Mouse (Mus musculus): ENCODE data around the gene 4930415O20Rik. TPM values are rescaled to one million over a fixed set of nuclear protein-coding genes. Genes with fewer than 3 reads are reported as not detected.

4930415O20Rik gene
- total RNA-seq, 2 experiments from 2014 or later = 0.62 TPM; not detected in 1

- DNase-seq (ENCODE audit: low spot score in 2 of 2) = no peak
Observed at GRCm38 (mm10) chr15:98568256-98569033, 2.4 kb upstream of the 4930415O20Rik start.

GRCm38 (mm10) chr15:98569216-98569615, 1.6 kb upstream of the 4930415O20Rik start:
- DNase-seq (ENCODE audit: low spot score in 2 of 2) = no peak

GRCm38 (mm10) chr15:98569795-98570365, 924 bp upstream of the 4930415O20Rik start:
- no peak for DNase-seq (ENCODE audit: low spot score in 2 of 2)

GRCm38 (mm10) chr15:98573293-98573692, 2.5 kb downstream of the 4930415O20Rik start:
- no peak for DNase-seq (ENCODE audit: low spot score in 2 of 2)

- DNase-seq (ENCODE audit: low spot score in 2 of 2) = no peak
Observed at GRCm38 (mm10) chr15:98579310-98579709, 8.5 kb downstream of the 4930415O20Rik start.

- DNase-seq (ENCODE audit: low spot score in 2 of 2) = peak in 1 of 2 experiments; percentile 60
Observed at GRCm38 (mm10) chr15:98579795-98580464, 9.1 kb downstream of the 4930415O20Rik start.

- no peak for DNase-seq (ENCODE audit: low spot score in 2 of 2)
Observed at GRCm38 (mm10) chr15:98582410-98582809, 11.6 kb downstream of the 4930415O20Rik start.

GRCm38 (mm10) chr15:98582996-98583395, 12.2 kb downstream of the 4930415O20Rik start:
- DNase-seq (ENCODE audit: low spot score in 2 of 2) = no peak

GRCm38 (mm10) chr15:98585421-98585820, 14.6 kb downstream of the 4930415O20Rik start:
- DNase-seq (ENCODE audit: low spot score in 2 of 2) = no peak

- peak in 1 of 2 experiments; percentile 1 for DNase-seq (ENCODE audit: low spot score in 2 of 2)
Observed at GRCm38 (mm10) chr15:98586141-98586540, 15.3 kb downstream of the 4930415O20Rik start.

- no peak for DNase-seq (ENCODE audit: low spot score in 2 of 2)
Observed at GRCm38 (mm10) chr15:98587751-98588150, 16.9 kb downstream of the 4930415O20Rik start.

- no peak for DNase-seq (ENCODE audit: low spot score in 2 of 2)
Observed at GRCm38 (mm10) chr15:98589640-98590336, 19.0 kb downstream of the 4930415O20Rik start.

GRCm38 (mm10) chr15:98591396-98591795, 20.6 kb downstream of the 4930415O20Rik start:
- no peak for DNase-seq (ENCODE audit: low spot score in 2 of 2)

- no peak for DNase-seq (ENCODE audit: low spot score in 2 of 2)
Observed at GRCm38 (mm10) chr15:98594193-98594592, 23.4 kb downstream of the 4930415O20Rik start.

GRCm38 (mm10) chr15:98595049-98595448, 24.2 kb downstream of the 4930415O20Rik start:
- no peak for DNase-seq (ENCODE audit: low spot score in 2 of 2)

- DNase-seq (ENCODE audit: low spot score in 2 of 2) = no peak
Observed at GRCm38 (mm10) chr15:98596609-98597008, 25.8 kb downstream of the 4930415O20Rik start.

GRCm38 (mm10) chr15:98600036-98600709, 29.4 kb downstream of the 4930415O20Rik start:
- DNase-seq (ENCODE audit: low spot score in 2 of 2) = no peak

- DNase-seq (ENCODE audit: low spot score in 2 of 2) = no peak
Observed at GRCm38 (mm10) chr15:98601832-98602190, 31.0 kb downstream of the 4930415O20Rik start.

- no peak for DNase-seq (ENCODE audit: low spot score in 2 of 2)
Observed at GRCm38 (mm10) chr15:98602191-98602881, 31.5 kb downstream of the 4930415O20Rik start.

- DNase-seq (ENCODE audit: low spot score in 2 of 2) = no peak
Observed at GRCm38 (mm10) chr15:98602921-98603458, 32.2 kb downstream of the 4930415O20Rik start.
